Mouse (Mus musculus) stomach, postnatal 0 days (tissue): ENCODE measurements around the gene A430033K04Rik. TPM values are rescaled to one million over a fixed set of nuclear protein-coding genes. Genes with fewer than 3 reads are reported as not detected.

Experiments
- ATAC-seq: fragments of 200-750 bp; cut with Nextera tagmentation; 2 replicates; pipeline ENCODE4 v1.8.0; 2017; ENCODE audit not compliant: low FRiP score, low TSS enrichment
- DNase-seq: peaks from one replicate; pipeline ENCODE4 v3.0.0-alpha.2; 2016; ENCODE audit warnings: low spot score
- H3K27ac ChIP-seq: fragments of 300-500 bp; sonication (generic); replicated peaks from 2 replicates; pipeline ENCODE4 v1.5.1; 2014; ENCODE audit warnings: mild to moderate bottlenecking, control low read depth
- H3K27me3 ChIP-seq: fragments of 300-500 bp; sonication (generic); 2 replicates; pipeline ENCODE4 v1.6.1; 2014; ENCODE audit warnings: low read length; ENCODE audit not compliant: control insufficient read depth, insufficient read depth
- H3K36me3 ChIP-seq: fragments of 300-500 bp; sonication (generic); 2 replicates; pipeline ENCODE4 v1.6.1; 2014; ENCODE audit warnings: low read length, mixed read lengths; ENCODE audit not compliant: control insufficient read depth, insufficient read depth
- H3K4me1 ChIP-seq: fragments of 300-500 bp; sonication (generic); replicated peaks from 2 replicates; pipeline ENCODE4 v1.6.1; 2014; ENCODE audit warnings: antibody characterized with exemption; ENCODE audit not compliant: control insufficient read depth, insufficient read depth
- H3K4me2 ChIP-seq: fragments of 300-500 bp; sonication (generic); replicated peaks from 2 replicates; pipeline ENCODE4 v1.6.1; 2014; ENCODE audit warnings: low read depth, mild to moderate bottlenecking, control low read depth, moderate library complexity
- H3K4me3 ChIP-seq: fragments of 300-500 bp; sonication (generic); 2 replicates; pipeline ENCODE4 v1.5.1; 2014; ENCODE audit warnings: low read depth, low read length, control low read depth
- H3K9ac ChIP-seq: fragments of 300-500 bp; sonication (generic); 2 replicates; pipeline ENCODE4 v1.6.1; 2014; ENCODE audit warnings: mild to moderate bottlenecking, low read length, control low read depth, mixed read lengths
- H3K9me3 ChIP-seq: fragments of 300-500 bp; sonication (generic); 2 replicates; pipeline ENCODE4 v1.6.1; 2016; ENCODE audit warnings: low read length; ENCODE audit not compliant: control insufficient read depth
- CTCF ChIP-seq: IDR thresholded peaks from 2 replicates; pipeline ENCODE4 v1.5.1; 2016; ENCODE audit warnings: antibody characterized with exemption, low read depth, mild to moderate bottlenecking, moderate library complexity
- EP300 ChIP-seq: optimal IDR thresholded peaks from 2 replicates; pipeline ENCODE3; 2016; ENCODE audit warnings: antibody characterized with exemption
- WGBS: fragments of 180-500 bp; shearing (Covaris S2); extraction: QIAGEN DNeasy Blood & Tissue Kit; methylation state at CpG from one replicate; pipeline ENCODE4 v1.1.7; 2014; 5-methylcytosine and 5-hydroxymethylcytosine counted together
- polyA plus RNA-seq: library from polyadenylated mRNA; unstranded; fragments of >200 nt; fragmentation: Nextera tagmentation; extraction: Ambion mirVana; gene quantifications from 2 replicates; pipeline ENCODE4 v1.2.1, GENCODE M21; 2015

The A430033K04Rik gene
- polyA plus RNA-seq, 1 experiment from 2014 or later, result 4.9 TPM

- ATAC-seq (no peak), DNase-seq (no peak)
- H3K9ac ChIP-seq, result peak overlapping the region; percentile 92
- H3K4me1 ChIP-seq, result no peaks in the 10 kb centered on the region; the same call in 1 of the 2 replicates
- H3K27ac ChIP-seq, result peak overlapping the region; percentile 92
- H3K36me3 ChIP-seq, result no peaks in the 10 kb centered on the region
- TF ChIP-seq CTCF, result no peak
- no peak for TF ChIP-seq EP300
- H3K27me3 ChIP-seq, result no peaks in the 10 kb centered on the region
- H3K9me3 ChIP-seq, result no peaks in the 10 kb centered on the region
- peak overlapping the region; percentile 77 for H3K4me2 ChIP-seq
- H3K4me3 ChIP-seq, result peak overlapping the region; percentile 84
- 5% methylated on average over 3 of the region's 3 CpGs for WGBS
Measured at GRCm38 (mm10) chr5:138623478-138623875, 818 bp downstream of the A430033K04Rik start.

GRCm38 (mm10) chr5:138636486-138636885 is 13.8 kb downstream of the A430033K04Rik start:
- no peak overlapping the region for H3K4me2 ChIP-seq
- TF ChIP-seq CTCF (no peak), EP300 (no peak)
- peaks cover 3% of the 10 kb centered on the region; the same call in 1 of the 2 replicates for H3K36me3 ChIP-seq
- DNase-seq (no peak), ATAC-seq (no peak)
- H3K9ac ChIP-seq, result no peak overlapping the region
- H3K4me3 ChIP-seq, result no peak overlapping the region
- no peaks in the 10 kb centered on the region for H3K9me3 ChIP-seq
- no peaks in the 10 kb centered on the region for H3K27me3 ChIP-seq
- WGBS, result 97% methylated on average over 2 of the region's 2 CpGs
- H3K27ac ChIP-seq, result no peak overlapping the region
- H3K4me1 ChIP-seq, result no peaks in the 10 kb centered on the region

- WGBS, result 91% methylated on average over 3 of the region's 3 CpGs
Measured at GRCm38 (mm10) chr5:138641081-138641480, 18.4 kb downstream of the A430033K04Rik start.

GRCm38 (mm10) chr5:138641761-138642160 is 19.1 kb downstream of the A430033K04Rik start:
- H3K4me2 ChIP-seq, result no peak overlapping the region
- H3K9me3 ChIP-seq, result no peaks in the 10 kb centered on the region
- H3K36me3 ChIP-seq, result peaks cover 4% of the 10 kb centered on the region; the same call in 1 of the 2 replicates
- H3K9ac ChIP-seq, result no peak overlapping the region
- no peak overlapping the region for H3K4me3 ChIP-seq
- no peak for ATAC-seq
- DNase-seq, result no peak
- TF ChIP-seq CTCF, result no peak
- TF ChIP-seq EP300, result no peak
- H3K27me3 ChIP-seq, result no peaks in the 10 kb centered on the region
- 89% methylated on average over 3 of the region's 3 CpGs for WGBS
- no peaks in the 10 kb centered on the region for H3K4me1 ChIP-seq
- H3K27ac ChIP-seq, result no peak overlapping the region

More at GRCm38 (mm10) chr5:138641081-138641480, 18.4 kb downstream of the A430033K04Rik start:
- Histone ChIP-seq H3K27ac (no peak overlapping the region), H3K4me2 (no peak overlapping the region), H3K4me1 (no peaks in the 10 kb centered on the region), H3K36me3 (peaks cover 3% of the 10 kb centered on the region; the same call in 1 of the 2 replicates), H3K9me3 (no peaks in the 10 kb centered on the region), H3K4me3 (no peak overlapping the region), H3K27me3 (no peaks in the 10 kb centered on the region), H3K9ac (no peak overlapping the region)
- no peak for TF ChIP-seq CTCF
- no peak for TF ChIP-seq EP300
- no peak for DNase-seq
- no peak for ATAC-seq

GRCm38 (mm10) chr5:138652911-138653310 is 30.3 kb downstream of the A430033K04Rik start:
- no peak for ATAC-seq
- H3K27ac ChIP-seq, result no peak overlapping the region
- H3K27me3 ChIP-seq, result no peaks in the 10 kb centered on the region
- H3K9ac ChIP-seq, result no peak overlapping the region
- peaks cover 4% of the 10 kb centered on the region for H3K36me3 ChIP-seq
- H3K4me2 ChIP-seq, result no peak overlapping the region
- H3K4me3 ChIP-seq, result no peak overlapping the region
- no peak for DNase-seq
- TF ChIP-seq CTCF (no peak), EP300 (no peak)
- WGBS, result 91% methylated on average over 1 of the region's 1 CpGs
- no peaks in the 10 kb centered on the region for H3K9me3 ChIP-seq
- no peaks in the 10 kb centered on the region for H3K4me1 ChIP-seq

- Histone ChIP-seq H3K9me3 (no peaks in the 10 kb centered on the region), H3K27ac (no peak overlapping the region), H3K4me2 (no peak overlapping the region), H3K9ac (no peak overlapping the region), H3K4me3 (no peak overlapping the region), H3K27me3 (no peaks in the 10 kb centered on the region), H3K4me1 (no peaks in the 10 kb centered on the region), H3K36me3 (no peaks in the 10 kb centered on the region; the same call in 1 of the 2 replicates)
- ATAC-seq (peak; percentile 78), DNase-seq (peak; percentile 60)
- no peak for TF ChIP-seq EP300
- TF ChIP-seq CTCF, result peak; percentile 90
- 12% methylated on average over 2 of the region's 2 CpGs for WGBS
Measured at GRCm38 (mm10) chr5:138656477-138657156, 34.0 kb downstream of the A430033K04Rik start.
